Mouse (Mus musculus) forelimb bud, embryonic 11.5 days (tissue): Measurements from ENCODE around the gene Kcnc1.

ENCODE experiments used
- DNase-seq: peaks from one replicate; pipeline ENCODE4 v3.0.0-alpha.2; 2012; ENCODE audit warnings: low read depth, low spot score

Gene Kcnc1

GRCm38 (mm10) chr7:46396231-46396927 is at the start of gene Kcnc1:
Gene Kcnc1 (plus strand): TSS chr7:46396497.
- DNase-seq = peak; percentile 84

- no peak for DNase-seq
Observed at GRCm38 (mm10) chr7:46347692-46348091, 48.6 kb upstream of the Kcnc1 start.

DNA sequence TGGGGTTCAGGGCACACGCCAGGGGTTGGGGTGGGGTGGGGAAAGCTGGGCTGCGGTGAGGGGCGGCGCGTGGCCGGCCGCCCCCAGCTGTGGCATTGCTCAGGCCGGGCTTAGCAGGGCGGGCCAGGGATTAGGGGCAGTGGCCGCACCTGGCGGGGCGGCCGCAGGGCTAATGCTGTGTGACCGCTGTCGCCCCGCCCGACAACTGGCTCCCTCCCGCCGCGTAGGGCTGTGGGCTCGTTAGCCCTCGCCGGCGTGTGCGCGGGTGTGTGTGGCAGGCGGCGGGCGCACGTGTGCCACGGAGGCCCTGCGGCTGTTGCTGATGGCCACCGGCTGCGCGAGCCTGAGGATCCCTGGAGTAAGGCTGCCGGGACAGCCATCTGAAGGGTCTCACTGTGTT is 47.5 kb upstream of the Kcnc1 start:
- DNase-seq = no peak

DNA sequence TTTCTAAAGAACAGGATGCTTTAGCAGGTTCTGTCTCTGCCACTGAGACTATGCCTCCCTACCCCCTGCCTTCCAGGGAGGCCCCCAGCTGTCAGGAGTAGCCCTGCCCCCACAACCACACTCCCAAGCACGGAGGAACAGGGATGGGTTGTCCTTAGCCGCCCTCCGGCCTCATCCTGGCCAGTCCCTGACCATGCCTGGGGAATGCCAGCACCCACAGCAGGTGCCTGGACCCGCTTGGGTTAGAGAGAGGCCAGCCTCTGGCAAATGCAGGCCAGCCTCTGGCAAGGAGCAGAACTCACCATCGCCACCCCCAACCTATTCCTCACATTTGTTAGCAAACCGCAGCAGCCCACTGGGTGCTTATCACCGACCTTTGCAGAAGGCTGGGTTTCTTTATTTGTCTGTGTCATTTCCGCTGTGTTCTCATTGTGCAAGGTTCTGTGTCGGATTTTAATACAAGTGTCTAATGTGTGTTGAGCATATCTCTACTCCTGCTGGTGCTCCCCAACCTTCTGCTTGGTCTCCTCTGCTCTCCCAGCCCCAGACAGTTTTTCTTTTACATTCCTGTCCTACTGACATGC is 46.1 kb upstream of the Kcnc1 start:
- DNase-seq = no peak

DNA sequence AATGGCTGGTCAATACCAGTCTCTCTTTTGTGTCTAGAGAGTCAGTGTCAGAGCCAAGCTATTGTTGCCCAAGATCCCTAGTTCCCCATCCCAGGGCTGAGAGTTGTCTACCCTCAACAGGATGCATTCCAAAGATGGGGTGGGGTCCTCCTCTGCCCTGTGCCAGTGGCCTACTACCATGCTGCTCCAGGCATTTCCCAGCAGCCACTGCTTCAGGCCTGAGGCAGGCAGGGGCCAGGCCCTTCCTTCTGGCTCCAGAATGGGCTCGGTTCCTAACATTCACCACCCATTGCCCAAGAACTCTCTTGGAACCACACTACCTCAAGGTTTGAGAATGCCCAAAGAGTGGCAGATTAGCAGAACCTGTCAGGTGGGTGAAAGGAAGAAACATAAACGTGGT is 43.5 kb upstream of the Kcnc1 start:
- DNase-seq = no peak

DNA sequence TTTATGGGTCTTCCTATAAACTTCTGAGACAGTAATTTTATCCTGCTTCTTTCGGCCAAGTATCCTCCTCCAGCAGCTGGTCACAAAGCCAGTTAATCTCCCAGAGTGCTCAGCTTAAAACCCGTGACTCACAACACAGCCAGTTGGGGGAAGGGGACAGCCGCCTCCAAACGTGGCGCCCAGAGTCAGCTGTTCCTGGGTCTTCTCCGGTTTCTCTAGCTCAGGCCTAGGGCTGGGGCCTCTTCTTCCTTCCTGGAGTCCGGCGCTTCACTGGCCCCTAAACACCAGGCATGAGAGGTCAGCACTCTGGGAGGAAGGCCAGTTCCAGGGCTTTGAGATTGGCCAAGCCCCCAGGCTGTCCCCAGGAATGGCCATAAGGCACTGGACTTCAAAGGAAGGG is 43.1 kb upstream of the Kcnc1 start:
- peak; percentile 25 for DNase-seq

DNA sequence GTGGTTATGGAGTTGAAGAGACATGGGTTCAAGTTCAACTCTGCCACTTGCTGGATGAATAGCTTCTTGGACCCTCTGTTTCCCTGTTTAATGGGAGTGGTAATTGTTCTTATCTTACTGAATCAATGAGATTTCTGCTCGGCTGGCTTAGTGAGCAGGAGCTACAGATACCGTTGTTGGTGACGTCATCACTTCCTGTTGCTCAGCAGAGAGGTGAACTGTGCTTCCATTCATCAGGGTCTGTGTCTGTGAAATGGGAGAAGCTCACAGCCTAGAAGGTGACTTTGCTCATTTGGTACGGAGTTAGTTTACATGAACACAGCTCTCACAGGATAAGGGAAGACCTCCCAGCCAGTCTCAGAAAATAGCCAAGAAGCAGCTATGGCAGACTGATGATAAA is 42.4 kb upstream of the Kcnc1 start:
- no peak for DNase-seq

GRCm38 (mm10) chr7:46361776-46362175 is 34.5 kb upstream of the Kcnc1 start:
- DNase-seq = no peak

- DNase-seq = no peak
Observed at GRCm38 (mm10) chr7:46364154-46364553, 32.1 kb upstream of the Kcnc1 start.

DNA sequence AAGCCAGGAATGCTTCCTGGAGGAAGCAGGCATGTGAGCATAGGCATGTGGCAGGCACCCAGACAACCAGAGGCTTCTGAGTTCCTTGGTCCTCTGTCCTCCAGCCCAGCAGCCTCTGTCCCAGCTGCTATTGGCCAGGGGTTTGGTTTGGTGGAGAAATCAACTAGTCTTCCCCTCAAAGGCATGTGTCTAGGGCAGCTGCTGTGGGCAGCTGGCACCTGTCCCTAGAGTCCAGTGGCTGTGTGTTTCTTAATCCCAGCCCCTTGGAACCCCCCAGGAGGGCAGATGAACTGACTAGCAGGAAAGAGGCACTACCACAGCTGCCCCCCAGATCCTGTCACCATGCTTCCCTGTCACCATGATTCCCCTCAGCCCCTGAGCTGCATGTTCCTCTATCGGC is 30.5 kb upstream of the Kcnc1 start:
- DNase-seq = no peak

- no peak for DNase-seq
Observed at GRCm38 (mm10) chr7:46371104-46371503, 25.2 kb upstream of the Kcnc1 start.

GRCm38 (mm10) chr7:46376172-46377007 is 19.9 kb upstream of the Kcnc1 start, which contains the start of gene Myod1:
Gene Myod1 (plus strand): TSS chr7:46376474.
- no peak for DNase-seq

GRCm38 (mm10) chr7:46377008-46377346 is 19.3 kb upstream of the Kcnc1 start:
- DNase-seq = peak; percentile 63

DNA sequence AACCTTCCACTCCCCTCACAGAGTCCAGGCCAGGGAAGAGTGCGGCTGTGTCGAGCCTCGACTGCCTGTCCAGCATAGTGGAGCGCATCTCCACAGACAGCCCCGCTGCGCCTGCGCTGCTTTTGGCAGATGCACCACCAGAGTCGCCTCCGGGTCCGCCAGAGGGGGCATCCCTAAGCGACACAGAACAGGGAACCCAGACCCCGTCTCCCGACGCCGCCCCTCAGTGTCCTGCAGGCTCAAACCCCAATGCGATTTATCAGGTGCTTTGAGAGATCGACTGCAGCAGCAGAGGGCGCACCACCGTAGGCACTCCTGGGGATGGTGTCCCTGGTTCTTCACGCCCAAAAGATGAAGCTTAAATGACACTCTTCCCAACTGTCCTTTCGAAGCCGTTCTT is 18.2 kb upstream of the Kcnc1 start:
- no peak for DNase-seq

- DNase-seq = peak; percentile 54
Observed at GRCm38 (mm10) chr7:46378983-46379382, 17.3 kb upstream of the Kcnc1 start.

DNA sequence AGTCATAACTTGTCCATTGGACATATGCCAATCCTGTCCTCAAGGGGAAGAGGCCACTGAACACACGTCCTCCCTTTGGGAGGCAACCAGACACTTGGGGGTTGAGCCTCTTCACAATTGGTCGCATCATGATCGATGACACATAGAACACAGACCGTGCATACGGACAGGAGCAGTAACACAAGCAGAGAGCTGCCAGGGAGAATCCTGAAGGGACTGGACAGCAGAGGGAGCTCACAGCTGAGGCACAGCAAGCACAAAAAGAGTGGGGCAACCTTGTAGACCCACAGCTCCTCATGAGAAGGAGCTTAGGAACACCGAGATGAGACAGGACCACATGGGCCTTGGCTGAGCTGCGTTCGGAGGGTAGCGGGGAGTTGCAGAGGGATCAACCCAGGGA is 15.7 kb upstream of the Kcnc1 start:
- DNase-seq = no peak

DNA sequence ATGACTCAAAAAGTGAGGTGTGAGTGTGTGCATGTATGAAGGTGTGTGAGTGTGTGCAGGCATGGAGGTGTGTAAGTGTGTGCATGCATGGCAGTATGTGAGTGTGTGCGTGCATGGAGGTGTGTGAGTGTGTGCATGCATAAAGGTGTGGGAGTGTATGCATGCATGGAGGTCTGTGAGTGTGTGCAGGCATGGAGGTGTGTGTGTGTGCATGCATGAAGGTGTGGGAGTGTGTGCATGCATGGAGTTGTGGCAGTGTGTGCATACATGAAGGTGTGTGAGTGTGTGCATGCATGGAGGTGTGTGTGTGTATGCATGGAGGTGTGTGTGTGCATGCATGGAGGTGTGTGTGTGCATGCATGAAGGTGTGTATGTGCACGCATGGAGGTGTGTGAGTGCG is 8.9 kb upstream of the Kcnc1 start:
- no peak for DNase-seq

- DNase-seq = no peak
Observed at GRCm38 (mm10) chr7:46389456-46390085, 6.7 kb upstream of the Kcnc1 start.

DNA sequence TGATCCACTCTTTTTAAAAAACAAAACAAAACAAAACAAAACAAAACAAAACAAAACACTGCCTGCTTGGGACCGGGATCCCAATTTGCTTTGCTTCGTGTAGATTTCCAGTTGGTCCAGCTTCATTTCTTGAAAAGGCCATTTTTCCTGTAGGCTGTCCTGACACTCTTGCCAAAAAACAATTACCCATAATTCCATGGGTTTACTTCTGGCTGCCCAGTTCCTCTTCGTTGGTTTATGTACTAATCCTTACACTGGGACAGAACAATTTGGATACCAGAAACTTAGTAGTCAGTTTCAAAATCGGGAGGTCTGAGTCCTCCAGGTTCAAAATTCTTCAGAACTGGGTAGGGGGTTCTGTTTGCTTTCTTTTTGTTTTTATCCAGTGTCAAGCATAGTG is 6.1 kb upstream of the Kcnc1 start:
- no peak for DNase-seq

GRCm38 (mm10) chr7:46391701-46392100 is 4.6 kb upstream of the Kcnc1 start:
- no peak for DNase-seq

- peak; percentile 74 for DNase-seq
Observed at GRCm38 (mm10) chr7:46393116-46393515, 3.2 kb upstream of the Kcnc1 start.
